Mouse (Mus musculus) G1E (cell line): ENCODE results near the gene Ssu72.

Experiments
- CTCF ChIP-seq: IDR thresholded peaks from 2 replicates; pipeline ENCODE4 v1.5.1; 2012; ENCODE audit warnings: low read depth, low read length, inconsistent platforms, mixed read lengths
- GATA2 ChIP-seq: IDR thresholded peaks from 2 replicates; pipeline ENCODE4 v1.6.1; 2012; ENCODE audit warnings: low read depth, low read length, inconsistent platforms, borderline replicate concordance

DNA sequence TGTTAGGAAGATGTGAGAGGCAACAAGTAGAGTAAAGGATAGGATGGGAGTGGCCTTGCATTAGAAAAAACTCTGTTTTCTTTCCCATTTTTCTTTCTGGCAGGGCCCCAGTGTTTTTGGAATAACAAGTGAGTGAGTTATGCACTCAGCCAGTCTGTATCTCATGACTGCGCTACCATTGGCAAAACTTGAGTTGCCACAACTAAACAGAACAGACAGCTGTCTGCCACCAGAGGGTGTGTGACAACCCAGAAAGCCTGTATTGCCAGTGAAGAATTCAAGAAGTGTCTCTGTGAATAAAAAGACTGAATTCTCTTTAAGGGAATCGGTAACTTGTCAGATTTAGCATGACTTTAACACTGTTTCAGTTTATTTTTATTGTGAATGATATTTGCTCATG lies 28.6 kb upstream of the Ssu72 start:
- TF ChIP-seq CTCF (no peak), GATA2 (no peak)
